Mouse (Mus musculus) bone marrow macrophage, adult 2 months (primary cell): ENCODE results near the gene Hpse2.

Experiments used
- CTCF ChIP-seq: IDR thresholded peaks from 2 replicates; pipeline ENCODE4 v1.5.1; 2012; ENCODE audit warnings: low read depth, mild to moderate bottlenecking, low read length, moderate library complexity
- POLR2A ChIP-seq: IDR thresholded peaks from 2 replicates; pipeline ENCODE4 v1.6.1; 2012; ENCODE audit warnings: mild to moderate bottlenecking, low read depth, low read length, borderline replicate concordance

DNA sequence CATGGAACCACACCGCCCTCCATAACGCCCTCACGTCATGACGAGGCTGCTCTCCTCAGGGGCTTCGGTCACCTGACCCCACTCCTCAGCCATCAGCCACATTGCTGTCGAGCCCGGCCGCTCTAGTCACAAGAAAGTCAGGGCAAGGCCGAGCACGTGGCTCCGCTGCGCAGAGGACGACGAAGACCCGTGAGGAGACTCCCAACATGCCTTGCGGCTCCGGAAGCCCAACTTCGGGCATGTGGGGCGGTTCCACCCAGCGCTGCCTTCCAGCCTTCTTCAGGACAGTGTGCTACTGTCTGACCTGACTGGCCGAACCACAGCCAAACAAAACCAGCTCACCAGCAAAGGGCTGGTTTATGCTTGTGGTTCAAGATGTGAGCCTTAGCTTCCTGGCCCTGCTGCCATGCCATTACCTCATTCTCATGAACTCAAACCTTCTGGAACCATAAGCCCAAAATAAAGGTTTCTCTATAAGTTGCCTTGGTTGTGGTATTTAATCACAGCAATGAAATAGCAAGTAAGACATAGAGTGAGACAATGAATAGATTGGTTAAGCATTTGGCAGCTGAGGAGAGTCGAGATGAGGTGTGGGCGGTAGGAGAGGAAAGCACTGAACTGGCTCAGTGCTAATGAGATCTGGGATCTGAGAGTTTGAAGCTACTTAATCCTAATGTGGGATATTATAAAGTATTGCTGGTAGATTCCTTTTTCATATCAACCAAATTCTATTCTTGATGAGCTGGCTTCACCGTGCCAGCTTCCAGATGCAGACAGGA, 39.5 kb upstream of the Hpse2 start:
- TF ChIP-seq CTCF (no peak), POLR2A (no peak)
